Mouse (Mus musculus) central nervous system, embryonic 18 days (tissue): ENCODE measurements around the gene Btbd6. TPM values are rescaled to one million over a fixed set of nuclear protein-coding genes. Genes with fewer than 3 reads are reported as not detected.

Experiments used
- polyA plus RNA-seq: library from polyadenylated mRNA; depleted of rRNA; stranded (reverse); fragments of >200 nt; gene quantifications from 2 replicates; pipeline ENCODE4 v1.2.3, GENCODE M21; 2012; rRNA removed

The Btbd6 gene
- polyA plus RNA-seq = 46.2 and 54.6 TPM in 2 replicates

DNA sequence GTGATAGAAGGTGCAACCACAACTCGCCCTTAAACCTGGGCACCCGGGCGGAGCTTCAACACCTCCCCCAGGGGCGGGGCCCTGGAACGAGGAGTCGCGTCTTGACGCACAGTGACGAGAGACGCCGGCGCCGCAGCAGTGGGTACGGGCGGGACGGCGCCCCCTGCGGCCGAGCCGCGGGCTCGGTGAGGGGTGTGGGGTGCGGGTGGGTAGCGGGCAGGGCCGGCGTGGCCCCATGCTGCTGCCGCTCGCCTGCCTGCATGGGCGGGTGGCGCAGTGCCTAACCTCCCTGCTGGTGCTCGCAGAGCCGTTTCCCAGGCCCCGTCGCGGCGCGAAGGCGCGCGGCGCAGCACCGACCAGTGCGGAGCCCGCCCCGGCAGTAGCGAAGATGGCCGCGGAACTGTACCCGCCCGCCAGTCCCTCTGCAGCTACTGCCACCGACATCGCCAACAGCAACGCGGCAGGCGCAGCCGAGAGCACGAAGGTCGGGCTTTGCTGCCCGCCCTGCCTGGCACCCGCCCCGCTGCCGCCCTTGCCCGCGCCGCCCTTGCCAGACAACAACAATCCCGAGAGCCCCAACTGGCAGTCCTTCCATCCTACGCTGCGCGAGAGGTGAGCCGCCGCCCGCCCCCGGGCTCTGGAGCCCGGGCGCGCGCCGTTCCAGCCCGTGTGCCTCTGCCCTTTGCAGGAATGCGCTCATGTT, at the start of gene Btbd6:
Gene Btbd6 (plus strand): TSS at position 112 of the 703 bp plus-strand sequence.

DNA sequence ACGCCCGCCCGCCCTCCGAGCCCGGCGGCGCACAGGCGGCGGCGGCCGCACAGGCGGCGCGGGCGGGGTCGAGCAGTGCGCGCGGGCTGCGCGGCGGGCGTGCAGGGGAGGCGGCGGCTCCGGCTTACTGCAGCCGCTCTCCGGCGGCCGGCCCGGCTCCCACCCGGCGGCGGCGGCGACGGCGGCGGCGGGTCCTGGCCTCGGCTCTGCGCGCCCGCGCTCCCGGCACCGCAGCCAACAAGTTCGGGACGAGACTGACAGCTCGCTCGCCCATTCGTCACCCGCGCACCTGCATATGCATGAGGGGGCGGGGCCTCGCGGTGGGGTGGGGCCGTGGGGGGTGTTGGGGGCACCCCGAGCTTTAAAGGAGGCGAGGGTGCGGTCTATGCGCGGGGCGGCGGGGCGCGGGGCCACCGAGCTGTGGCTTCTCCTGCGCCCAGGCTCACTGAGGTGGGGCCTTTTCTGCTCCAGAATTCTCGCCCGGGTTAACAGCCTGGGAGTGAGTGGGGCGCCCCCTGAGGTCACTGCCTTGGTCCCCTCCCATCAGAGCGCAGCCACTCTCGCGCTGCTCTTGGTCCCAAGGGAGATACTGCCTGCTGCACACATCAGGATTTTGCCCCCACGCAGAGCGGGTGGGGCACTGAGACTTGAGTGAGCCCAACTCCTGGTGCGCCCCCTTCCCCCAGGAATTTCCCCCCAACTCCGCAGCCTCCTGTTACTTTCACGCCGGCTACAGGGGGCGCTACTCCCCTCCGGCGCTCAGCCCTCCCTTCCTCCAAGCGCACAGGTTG, 46.5 kb upstream of the Btbd6 start, which contains the start of gene Jag2:
Gene Jag2 (minus strand): TSS at position 215 of the 791 bp plus-strand sequence.

DNA sequence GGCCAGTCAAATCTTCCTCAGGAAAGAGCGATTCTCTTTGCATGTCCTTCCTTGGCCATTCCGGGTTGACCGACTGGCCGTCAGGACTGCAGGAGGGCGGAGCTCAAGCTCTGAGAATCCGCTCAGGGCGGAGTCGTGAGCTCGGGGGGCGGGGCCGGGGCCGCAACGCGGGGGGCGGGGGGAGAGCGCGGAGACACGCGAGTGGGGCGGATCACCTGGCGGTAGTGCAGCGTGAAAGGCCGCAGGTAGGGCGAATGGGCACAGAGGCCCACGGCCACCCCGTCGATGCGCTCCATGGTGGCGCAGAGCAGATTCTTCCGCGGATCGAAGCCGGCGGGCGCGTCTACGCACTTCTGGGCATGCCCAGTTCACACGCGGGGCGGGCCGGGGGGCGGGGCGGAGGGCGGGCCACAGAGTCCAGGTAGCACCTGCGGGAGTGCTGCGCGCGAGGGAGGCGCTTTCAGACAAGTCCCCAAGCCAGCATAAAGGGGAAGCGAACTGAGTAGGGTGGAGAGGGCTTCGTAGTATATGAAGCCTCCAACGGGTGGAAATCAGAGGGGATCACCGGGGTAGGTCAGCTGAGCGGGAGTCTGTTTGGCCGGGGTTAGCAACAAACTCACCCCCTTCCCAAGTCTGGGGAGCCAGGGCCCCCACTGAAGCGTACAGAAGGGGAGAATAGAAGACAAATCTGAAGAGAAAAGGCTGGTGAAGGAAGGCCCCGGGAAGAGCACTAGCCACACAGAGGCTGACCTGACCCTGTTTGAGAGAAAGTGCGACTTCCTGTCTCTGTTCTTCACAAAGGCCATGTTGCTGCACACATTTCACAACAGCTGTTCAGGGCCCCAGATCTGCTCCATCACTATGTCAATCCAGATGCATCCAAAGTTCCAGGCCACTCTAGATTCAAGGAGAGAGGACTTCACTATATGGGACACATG, 34.2 kb upstream of the Btbd6 start, which contains the start of gene Nudt14:
Gene Nudt14 (minus strand): TSS at position 349 of the 938 bp plus-strand sequence.

DNA sequence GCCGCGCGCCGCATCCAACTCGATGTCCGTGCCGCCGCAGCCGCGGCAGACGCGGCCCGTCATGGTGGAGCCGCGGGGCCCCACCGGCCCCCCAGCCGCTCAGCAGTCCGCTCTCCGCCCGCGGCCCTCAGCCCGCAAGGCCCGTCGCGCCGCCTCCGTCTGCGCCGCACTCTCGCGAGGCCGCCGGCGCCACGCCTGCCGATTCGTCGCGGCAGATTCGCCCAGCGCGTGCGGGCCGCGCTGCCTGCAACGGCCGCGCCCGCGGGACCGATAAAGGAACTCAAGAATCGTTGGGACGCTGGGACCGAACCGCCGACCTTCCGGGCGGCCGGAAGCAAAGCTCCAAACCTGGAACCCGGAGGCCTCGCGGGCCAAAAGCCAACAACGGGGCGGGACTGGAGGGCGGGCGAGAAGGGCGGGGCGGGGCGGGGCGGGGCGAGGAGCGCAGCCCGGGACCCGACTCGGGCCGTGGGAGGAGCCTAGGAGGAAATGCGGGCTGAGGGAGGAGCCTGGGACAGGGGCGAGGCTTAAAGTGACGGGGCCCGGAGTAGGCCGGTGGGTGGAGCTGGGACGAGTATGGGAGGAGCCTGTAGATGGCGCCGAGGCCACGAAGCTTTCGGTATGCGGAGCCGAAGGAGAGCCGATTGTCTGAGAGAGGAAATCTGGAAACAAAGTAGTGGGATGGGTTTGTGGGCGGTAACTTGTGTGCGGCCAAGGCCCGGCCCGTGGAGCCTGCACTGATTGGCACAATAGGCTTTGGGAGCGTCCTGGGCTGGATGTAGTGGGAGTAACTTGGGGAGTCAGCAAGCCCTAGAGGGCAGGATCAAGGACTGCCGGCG, 24.2 kb downstream of the Btbd6 start, which contains the start of gene Brf1:
Gene Brf1 (minus strand): TSS at position 411 of the 839 bp plus-strand sequence.

DNA sequence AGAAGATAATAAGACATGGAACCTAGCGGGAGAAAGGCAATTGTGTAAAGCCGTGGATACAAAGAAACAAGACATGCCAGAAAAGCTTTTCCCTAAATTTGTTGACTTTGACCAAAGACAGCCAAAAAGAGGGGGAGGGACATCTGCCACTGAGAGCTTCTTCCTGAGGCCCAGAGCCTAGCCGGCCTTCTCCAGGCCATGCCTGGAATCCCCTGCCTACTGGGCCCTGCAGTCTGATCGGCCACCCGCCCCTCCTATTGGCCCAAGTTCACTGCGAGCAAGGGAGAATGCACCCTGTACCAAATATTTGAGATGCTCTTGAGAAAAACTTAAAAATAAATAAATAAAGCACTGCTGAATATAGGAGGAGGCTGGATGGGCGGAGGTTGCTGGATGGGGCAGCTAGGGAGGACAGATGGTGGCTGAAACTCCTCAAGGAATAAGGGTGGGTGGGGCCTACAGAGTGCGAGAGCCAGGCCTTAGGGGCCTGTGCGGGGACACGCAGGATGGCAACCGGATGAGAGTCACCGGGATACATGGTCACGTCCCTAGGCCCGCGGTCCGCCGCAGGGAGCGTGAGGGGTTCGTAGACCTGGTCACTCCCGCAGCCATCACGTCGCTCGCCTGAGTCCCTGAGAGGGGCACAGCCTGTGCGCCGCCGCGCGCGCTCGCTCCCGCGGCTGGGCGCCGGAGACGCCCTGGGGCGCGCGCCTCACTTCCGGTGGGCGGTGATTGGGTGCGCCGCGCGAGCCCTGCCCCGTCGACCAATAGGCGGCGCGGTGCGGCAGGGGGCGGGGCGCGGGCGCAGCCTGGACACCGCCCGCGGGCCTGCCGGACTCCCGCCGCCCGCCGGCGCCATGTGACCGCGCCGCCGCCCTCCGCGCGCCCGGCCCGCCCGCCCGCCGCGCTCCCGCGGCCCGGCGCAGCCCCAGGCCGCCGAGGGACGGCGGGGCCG, 37.6 kb downstream of the Btbd6 start, which contains the start of gene Pacs2:
Gene Pacs2 (plus strand): TSS at position 905 of the 955 bp plus-strand sequence.

Other genes with a start within 250 kb of the Btbd6 start
- gene Pld4, start 215.8 kb upstream of the Btbd6 start, polyA plus RNA-seq = 5.6 and 6.2 TPM in 2 replicates
- gene Ahnak2, start 173.8 kb upstream of the Btbd6 start, polyA plus RNA-seq = 6.2 and 8.3 TPM in 2 replicates
- 14.5 and 14.7 TPM in 2 replicates for gene Clba1, start 167.5 kb upstream of the Btbd6 start, polyA plus RNA-seq
- gene Cdca4, start 147.1 kb upstream of the Btbd6 start, polyA plus RNA-seq = 28.8 and 28.9 TPM in 2 replicates
- gene Gpr132, start 108.3 kb upstream of the Btbd6 start, polyA plus RNA-seq = 0.08 TPM in 1 of 2 replicates, not detected in the other
- gene Jag2, start 46.7 kb upstream of the Btbd6 start, polyA plus RNA-seq = 59.0 and 68.4 TPM in 2 replicates
- gene Nudt14, start 34.4 kb upstream of the Btbd6 start, polyA plus RNA-seq = 33.7 and 39.1 TPM in 2 replicates
- gene Brf1, start 24.2 kb downstream of the Btbd6 start, polyA plus RNA-seq = 50.2 and 52.5 TPM in 2 replicates
- gene Pacs2, start 38.0 kb downstream of the Btbd6 start, polyA plus RNA-seq = 87.5 and 97.2 TPM in 2 replicates
- gene Tex22, start 98.0 kb downstream of the Btbd6 start, polyA plus RNA-seq = 0.10 and 0.11 TPM in 2 replicates
- gene Mta1, start 121.8 kb downstream of the Btbd6 start, polyA plus RNA-seq = 76.5 and 85.5 TPM in 2 replicates
- 397 and 443 TPM in 2 replicates for gene Crip2, start 163.8 kb downstream of the Btbd6 start, polyA plus RNA-seq
- 65.2 and 139 TPM in 2 replicates for gene Crip1, start 169.8 kb downstream of the Btbd6 start, polyA plus RNA-seq
- gene Tedc1, start 179.9 kb downstream of the Btbd6 start, polyA plus RNA-seq = 8.6 and 8.8 TPM in 2 replicates
- 76.9 and 77.5 TPM in 2 replicates for gene Tmem121, start 209.4 kb downstream of the Btbd6 start, polyA plus RNA-seq